Mouse (Mus musculus) brain, embryonic 14.5 days (tissue): ENCODE measurements at regions not wholly inside any gene's neighbourhood (a gene's known extent, or its start where the extent isn't known, plus 50 kb on each side); places are given as distances from the start of the nearest gene placed in this dataset.

Source experiments
- CTCF ChIP-seq: fragments of 200-500 bp; IDR thresholded peaks from 2 replicates; pipeline ENCODE4 v1.5.1; 2012; ENCODE audit warnings: inconsistent platforms, mild to moderate bottlenecking, moderate library complexity, borderline replicate concordance; ENCODE audit not compliant: insufficient read depth, insufficient read length; ENCODE audit errors: extremely low read depth
- POLR2A ChIP-seq: fragments of 200-500 bp; IDR thresholded peaks from 2 replicates; pipeline ENCODE4 v1.6.1; 2012; ENCODE audit warnings: mild to moderate bottlenecking, inconsistent platforms, borderline replicate concordance; ENCODE audit not compliant: poor library complexity, insufficient read depth, insufficient read length, severe bottlenecking; ENCODE audit errors: extremely low read depth

- TF ChIP-seq POLR2A, result no peak
- no peak for TF ChIP-seq CTCF
Observed at GRCm38 (mm10) chr2:160244866-160245265, 89.1 kb downstream of the Gm826 start.
